Mouse (Mus musculus): ENCODE data around the gene Arhgef38.

DNA sequence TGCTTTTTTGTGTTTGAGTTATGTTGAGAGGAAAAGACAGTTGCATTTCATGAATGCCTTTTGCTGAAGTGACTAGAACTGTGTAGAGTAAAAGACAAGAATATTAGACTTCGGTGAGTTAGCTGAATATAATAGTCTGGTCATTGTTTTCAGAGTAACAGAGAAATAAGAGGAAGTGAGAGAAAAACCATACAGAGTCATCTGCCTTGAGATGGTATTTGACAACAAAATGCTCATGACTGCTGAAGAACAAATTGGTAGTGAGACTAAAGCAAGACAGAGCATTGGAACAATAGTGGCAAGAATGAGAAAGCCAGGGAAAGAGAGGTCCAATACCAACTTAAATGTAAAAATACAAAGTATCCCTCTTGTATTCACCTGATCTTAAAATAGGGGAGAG, 141.8 kb downstream of the Arhgef38 start:
- TF ChIP-seq ZC3H11A (IDR thresholded peaks at IDR 0.05; ENCODE audit: borderline replicate concordance, low read depth, low read length), result no peak
- no peak for TF ChIP-seq ZNF384 (IDR thresholded peaks at IDR 0.05; ENCODE audit: low read depth, low read length)
- TF ChIP-seq HCFC1 (IDR thresholded peaks at IDR 0.05; ENCODE audit: borderline replicate concordance, insufficient read depth, low read length), result no peak
